Mouse (Mus musculus): ENCODE data around the gene Ehd4.

DNA sequence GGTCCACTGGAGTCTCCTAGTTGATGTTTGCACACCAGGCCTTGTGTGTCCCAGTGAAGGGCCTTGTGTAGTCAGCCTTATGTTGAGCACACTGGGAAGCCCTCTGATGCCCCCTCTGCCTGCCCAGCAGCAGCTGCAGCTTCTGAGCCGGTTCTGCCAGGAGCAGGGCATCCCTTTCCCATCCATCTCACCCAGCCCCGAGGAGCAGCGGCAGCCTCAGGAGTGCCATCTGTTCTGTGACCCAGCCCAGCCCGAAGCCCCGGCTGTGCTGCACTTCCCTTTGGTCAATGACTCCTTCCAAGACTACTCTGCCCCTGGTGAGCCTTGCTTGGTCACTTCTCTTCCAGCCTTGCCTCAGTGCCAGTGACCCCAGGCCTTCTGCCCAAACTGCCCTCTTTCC, 113.4 kb downstream of the Ehd4 start:
- TF ChIP-seq POLR2A (IDR thresholded peaks at IDR 0.05; ENCODE audit: borderline replicate concordance, extremely low read depth, low read depth, low read length): no peak
- no peak for TF ChIP-seq CTCF (IDR thresholded peaks at IDR 0.05; ENCODE audit: insufficient read depth, low read length)

All from lung, adult 2 months (tissue).